Mouse (Mus musculus) megakaryocyte, embryonic 14.5 days (primary cell): ENCODE results near the gene Ofcc1. TPM values are rescaled to one million over a fixed set of nuclear protein-coding genes. Genes with fewer than 3 reads are reported as not detected.

ENCODE experiments used
- H3K27me3 ChIP-seq: replicated peaks from 2 replicates; pipeline ENCODE3; 2012; ENCODE audit warnings: inconsistent platforms
- H3K36me3 ChIP-seq: replicated peaks from 2 replicates; pipeline ENCODE3; 2012; ENCODE audit warnings: low read length, inconsistent platforms, mixed read lengths
- H3K4me1 ChIP-seq: 2 replicates; pipeline ENCODE4 v1.6.1; 2012; ENCODE audit warnings: inconsistent platforms
- H3K4me3 ChIP-seq: replicated peaks from 2 replicates; pipeline ENCODE3; 2012; ENCODE audit warnings: moderate library complexity, mild to moderate bottlenecking, inconsistent platforms
- H3K9me3 ChIP-seq: 2 replicates; pipeline ENCODE4 v1.6.1; 2012; ENCODE audit warnings: inconsistent platforms
- FLI1 ChIP-seq: IDR thresholded peaks from 2 replicates; pipeline ENCODE4 v1.6.1; 2012; ENCODE audit warnings: low read length, inconsistent platforms, mixed read lengths
- GATA1 ChIP-seq: IDR thresholded peaks from 3 replicates; pipeline ENCODE4 v1.6.1; 2012; ENCODE audit warnings: mixed read lengths, low read length, inconsistent platforms, borderline replicate concordance
- polyA plus RNA-seq: library from polyadenylated mRNA; stranded (reverse); fragments of >175 nt; gene quantifications from 2 replicates; pipeline ENCODE4 v1.2.3, GENCODE M21; 2012; ENCODE audit warnings: low replicate concordance; ENCODE audit not compliant: insufficient read depth

The Ofcc1 gene
- polyA plus RNA-seq, 1 experiment: not detected

DNA sequence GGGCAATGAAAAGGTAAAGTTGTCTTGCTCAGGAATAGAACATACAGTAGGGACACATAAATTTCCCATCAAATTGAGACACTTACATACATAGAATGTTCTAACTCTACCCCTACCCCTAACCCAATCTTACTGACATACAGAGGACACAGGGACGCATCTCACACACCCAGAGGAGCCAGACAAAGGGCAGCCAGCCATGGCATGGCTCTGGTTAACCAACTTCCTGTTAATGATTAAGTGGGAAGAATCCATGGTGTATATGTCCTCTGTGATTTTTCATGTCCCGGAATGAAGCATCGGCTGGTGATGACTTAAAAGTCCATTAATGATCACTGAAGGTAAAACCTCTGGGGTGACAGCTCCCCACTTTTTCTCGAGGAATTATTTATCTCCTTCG lies 405.2 kb downstream of the Ofcc1 start:
- TF ChIP-seq GATA1 (no peak), FLI1 (no peak)
- Histone ChIP-seq H3K27me3 (no peaks in the 10 kb centered on the region), H3K4me1 (no peaks in the 10 kb centered on the region), H3K9me3 (no peaks in the 10 kb centered on the region), H3K36me3 (no peaks in the 10 kb centered on the region), H3K4me3 (no peak overlapping the region)
